Mouse (Mus musculus): Measurements from ENCODE around the gene Syn3.

DNA sequence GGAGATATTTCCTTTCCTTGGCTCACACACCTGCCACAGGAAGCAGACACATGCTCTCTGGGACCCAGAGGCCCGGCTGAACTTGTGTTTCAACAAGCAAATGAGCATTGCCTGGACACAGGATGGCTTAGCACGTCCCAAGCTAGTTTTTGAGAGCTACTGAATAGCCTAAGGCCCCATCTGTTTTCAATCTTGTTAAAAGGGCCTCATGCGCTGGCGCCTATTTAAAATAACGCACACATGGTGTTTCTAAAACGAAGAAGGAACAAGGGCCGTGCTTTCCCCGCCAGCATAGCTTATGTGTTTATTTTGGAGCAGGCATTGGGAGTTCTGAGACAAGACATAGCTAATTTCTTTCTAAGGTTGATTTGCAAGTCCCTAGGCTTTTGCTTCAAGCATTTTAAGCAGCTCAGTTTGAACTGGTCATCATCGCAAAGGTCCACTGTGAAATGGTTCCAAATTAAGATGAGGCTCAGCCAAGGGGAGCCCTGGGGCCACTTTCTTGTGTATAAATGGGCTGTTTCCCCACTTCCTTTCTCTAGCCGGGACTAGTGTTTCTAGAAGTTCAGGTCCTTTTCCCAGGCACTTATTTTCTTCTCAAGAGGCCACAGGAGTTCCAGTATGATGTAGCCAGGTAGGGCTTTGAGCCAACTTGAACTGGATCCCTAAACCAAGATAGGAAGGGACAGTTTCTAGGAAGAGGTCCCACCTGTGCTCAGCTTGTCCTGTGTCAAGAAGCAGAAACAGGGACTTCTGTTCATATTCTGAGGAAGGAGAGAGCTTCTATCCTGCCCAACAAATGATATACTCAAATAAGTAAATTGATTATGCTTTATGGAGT is 72.8 kb downstream of the Syn3 start:
- TF ChIP-seq POLR2A (IDR thresholded peaks at IDR 0.05; ENCODE audit: borderline replicate concordance, extremely low read depth, insufficient read depth, insufficient read length, poor library complexity, severe bottlenecking) (no peak), CTCF (IDR thresholded peaks at IDR 0.05; ENCODE audit: borderline replicate concordance, extremely low read depth, insufficient read depth, insufficient read length) (no peak)
